Mouse (Mus musculus) v-Abl transformed pro-B cells (cell line): ENCODE data around the gene Mast1.

Experiments
- in situ Hi-C, 2 experiments: fragments of 400-800 bp; cut with MboI; formaldehyde crosslinking; loops; one replicate each; pipeline ENCODE4 v1.15.1; 2025; ENCODE audit not compliant: unreplicated experiment in 2 of 2

Mast1 gene

DNA sequence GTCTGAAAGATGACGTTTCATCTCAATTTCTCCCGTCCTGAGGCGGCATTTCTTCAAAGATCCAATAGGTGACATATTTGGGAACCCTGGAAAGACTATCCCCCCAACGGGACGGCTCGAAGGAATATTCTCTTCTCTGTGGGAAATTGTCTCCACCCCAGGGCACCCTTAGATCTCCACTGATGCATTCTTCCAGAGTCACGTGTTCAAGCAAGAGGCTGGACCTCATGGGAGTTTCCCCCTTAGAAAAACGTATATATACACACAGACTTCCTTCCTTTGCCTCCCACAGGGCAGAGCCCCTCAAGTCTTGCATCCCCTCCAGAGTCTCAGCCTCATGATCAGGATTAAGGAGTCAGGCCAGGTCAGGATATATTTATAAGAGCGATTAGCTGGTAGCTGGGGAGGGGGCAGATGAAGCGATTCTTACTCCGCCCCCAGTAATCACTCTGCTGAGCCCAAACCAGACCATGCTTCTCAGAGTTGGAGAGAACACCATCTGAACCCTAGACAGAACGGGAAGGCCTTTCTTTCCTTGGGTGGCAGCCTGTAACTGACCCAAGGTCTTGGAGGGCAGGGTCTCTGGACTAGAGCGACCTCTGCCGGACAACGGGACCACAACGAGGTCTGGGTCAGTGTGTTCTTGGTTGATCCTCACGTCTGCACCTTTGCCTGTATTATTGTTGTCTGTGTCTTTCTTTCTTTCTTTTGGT, 9.5 kb upstream of the Mast1 start, which contains the start of gene Rtbdn:
Rtbdn (plus strand) TSS at position 464 of the 713 bp plus-strand sequence.
- in situ Hi-C loops: loop anchor here in 1 of 2 experiments (25.0 kb wide), 1 partner anchor 584 kb away; no protein-coding TSS in a partner anchor

DNA sequence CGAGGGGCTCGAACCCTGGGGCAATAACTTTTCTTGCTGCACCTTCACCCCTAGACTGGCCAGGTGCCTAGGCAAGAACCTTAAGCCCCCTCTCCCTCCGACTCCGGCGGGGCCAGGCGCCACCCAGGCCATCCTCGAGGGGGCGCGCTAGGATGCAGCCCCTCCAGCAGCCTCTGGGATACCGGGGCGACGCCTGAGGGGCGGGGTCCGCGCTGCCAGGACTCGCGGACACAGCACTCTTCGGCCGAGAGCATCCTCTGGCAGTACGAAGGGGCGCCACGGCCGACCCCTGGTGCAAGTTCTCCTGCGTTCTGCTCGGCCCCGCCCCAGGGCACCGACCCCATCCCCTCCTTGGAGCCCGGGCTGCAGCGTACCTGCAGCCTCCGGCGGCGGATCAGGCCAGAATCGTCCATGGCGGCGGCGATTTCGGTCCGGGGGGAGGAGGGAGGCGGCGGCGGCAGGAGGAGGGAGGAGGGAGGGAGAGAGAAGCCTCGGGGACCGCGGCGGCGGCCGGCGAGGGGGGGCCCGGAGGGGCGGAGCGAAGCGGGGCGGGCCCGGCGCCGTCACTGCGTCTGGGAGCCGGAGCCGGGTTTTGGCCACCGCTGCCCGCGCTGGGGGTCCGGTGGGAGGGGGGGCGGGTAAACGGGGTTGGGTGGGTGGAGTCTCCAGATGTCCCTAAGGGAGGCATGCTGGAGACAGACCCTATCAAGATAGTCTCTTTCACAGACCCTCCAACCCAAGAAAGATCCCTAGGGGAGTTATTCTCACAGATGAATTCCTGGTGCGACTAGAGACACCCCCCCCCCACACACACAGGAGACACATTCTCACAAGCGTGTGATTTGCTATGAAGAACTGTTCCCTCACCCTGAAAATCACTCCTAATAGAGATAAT, 8.7 kb upstream of the Mast1 start:
- in situ Hi-C loops: loop anchor here in 1 of 2 experiments (25.0 kb wide), 1 partner anchor 584 kb away; no protein-coding TSS in a partner anchor

DNA sequence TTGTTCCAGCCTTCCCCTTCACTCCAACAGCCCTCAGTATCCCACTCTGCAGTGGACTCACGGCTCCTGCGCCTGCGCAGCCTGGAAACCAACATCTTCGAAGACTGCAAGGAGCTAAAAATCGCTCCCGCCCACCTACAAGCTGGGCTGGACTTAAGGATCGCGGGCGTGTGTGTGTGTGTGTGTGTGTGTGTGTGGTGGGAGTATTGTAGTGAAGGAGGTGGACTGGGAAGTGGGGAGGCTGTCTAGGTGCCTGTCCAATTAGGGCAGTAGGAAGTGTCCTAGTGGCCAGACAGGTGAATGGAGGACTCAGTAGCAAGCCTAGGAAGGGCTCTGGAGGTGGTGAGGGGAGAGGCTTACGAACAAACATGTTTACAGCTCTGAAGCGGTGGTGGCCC, 8.1 kb upstream of the Mast1 start:
- in situ Hi-C loops: loop anchor here in 1 of 2 experiments (25.0 kb wide), 1 partner anchor 583 kb away; no protein-coding TSS in a partner anchor

DNA sequence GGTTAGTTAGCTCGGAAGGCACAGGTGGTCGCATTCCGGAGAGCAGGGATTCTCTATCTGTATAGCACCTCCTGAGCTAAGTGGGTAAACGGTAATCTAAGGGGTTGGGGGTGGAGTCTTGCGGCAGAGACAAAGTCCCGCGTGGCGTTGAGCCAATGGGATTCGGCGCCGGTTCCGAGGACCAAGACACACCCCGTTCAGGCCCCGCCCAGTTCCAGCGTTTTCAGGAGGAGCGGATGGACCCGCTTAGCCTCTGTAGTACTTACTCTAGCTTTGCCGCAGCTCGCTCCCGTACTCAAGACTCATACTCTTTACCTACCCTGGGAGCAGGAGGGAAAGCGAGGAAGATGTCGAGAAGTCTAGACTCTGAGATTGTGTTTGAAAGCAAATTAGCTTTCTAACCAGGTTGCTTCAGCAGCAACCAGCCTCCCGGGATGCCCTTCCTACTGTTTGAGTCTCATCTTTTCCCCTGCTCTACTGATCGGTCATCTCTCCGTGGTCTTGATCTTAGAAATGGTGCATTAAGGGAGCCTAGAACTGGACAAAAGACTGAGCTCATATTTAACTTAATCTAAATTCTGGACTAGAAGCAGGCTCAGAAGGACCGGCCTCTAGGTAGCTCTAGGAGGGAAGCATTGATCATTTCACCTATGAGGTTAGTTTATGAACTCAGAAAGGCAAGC, 7.5 kb upstream of the Mast1 start:
- in situ Hi-C loops: loop anchor here in 1 of 2 experiments (25.0 kb wide), 1 partner anchor 582 kb away; no protein-coding TSS in a partner anchor

DNA sequence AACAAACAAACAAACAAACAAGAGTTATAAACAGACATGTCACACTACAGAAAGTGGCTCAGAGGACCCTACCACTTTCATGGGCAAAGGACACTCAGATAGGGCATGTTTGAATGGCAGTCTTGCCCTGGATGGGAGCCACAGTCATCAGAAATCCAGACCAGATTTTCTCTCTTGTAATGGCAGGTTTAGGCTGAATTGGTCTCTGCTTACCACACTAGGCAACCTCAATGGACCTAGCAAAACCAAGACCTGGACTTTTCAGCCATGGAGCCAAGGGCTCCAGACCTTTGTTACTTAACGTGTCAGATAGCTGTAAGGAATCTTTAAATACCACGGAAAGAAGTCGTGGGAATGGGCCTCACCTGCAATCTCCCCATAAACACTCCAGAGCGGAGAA, 6.5 kb upstream of the Mast1 start:
- in situ Hi-C loops: loop anchor here in 1 of 2 experiments (25.0 kb wide), 1 partner anchor 581 kb away; no protein-coding TSS in a partner anchor

DNA sequence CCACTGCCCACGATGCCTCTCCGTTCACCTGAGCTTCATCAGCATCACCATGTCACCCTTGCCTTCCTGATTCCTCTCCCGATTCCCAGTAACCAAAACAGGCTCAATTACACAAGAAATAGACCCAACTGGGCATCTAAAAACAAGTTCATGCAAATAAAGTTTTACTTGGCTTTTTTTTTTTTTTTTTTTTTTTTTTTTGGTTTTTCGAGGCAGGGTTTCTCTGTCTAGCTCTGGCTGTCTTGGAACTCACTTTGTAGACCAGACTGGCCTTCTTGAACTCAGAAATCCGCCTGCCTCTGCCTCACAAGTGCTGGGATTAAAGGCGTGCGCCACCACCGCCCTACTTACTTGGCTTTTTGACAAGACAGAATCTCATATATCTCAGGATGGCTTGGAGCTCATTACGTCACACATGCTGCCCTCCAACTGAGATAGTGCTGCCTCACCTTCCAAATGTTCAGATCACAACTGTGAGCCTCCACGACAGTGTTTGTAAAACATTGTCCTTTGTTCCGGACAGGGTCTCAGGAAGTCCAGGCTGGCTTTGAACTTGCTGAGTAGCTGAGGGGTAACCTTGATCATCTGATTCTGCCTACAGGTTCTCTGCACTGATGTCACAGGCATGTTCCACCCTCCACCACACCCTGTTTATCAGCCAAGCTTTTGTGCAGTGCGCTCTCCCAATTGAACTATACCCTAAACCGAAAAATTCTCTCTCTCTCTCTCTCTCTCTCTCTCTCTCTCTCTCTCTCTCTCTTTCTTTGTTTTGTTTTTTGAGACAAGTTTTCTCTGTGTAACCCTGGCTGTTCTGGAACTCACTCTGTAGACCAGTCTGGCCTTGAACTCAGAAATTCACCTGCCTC, 694 bp upstream of the Mast1 start:
- in situ Hi-C loops: loop anchor here in 1 of 2 experiments (25.0 kb wide), 1 partner anchor 576 kb away; no protein-coding TSS in a partner anchor

DNA sequence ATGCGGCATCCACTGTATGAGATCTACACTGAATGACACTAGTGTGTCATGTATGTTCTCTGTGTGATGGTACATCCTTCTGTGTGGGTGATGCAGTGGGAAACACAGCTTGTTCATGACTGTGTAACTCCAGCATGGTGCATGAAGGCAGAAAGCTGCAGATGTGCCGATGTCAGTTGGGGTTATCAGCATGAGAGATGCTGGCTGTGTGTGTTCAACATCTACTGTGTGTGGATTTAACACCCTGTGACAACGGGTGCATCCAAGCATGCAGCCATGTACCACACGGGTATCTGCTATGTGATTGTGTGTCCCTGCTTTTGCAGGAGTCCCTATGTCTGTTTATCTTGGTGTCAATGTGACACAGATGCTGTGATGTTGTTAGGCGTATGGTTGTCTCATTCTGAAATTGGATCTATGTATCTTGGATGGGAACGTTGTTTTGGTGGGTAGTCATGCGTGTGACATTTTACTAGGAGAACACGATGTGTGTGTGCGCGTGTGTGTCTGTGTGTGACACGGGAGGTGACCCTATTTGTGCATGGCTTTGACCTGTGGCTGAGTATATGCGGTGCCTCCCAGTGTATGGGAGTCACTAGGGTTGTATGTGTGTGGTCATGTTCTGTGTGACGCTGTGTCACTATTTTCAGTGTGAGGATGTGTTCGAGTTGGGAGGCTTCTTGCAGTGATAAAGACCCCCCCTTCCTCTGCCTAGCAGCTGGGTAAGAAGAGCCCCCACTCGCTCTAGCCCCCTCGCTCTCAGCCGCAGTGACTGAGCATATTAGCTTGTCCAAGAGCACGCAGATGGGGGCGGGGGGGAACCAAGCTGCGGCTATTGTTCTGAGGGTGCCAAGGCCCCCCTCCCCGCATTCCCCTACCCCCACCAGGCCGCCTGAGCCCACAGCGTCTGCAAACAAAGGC, 858 bp downstream of the Mast1 start:
- in situ Hi-C loops: loop anchor here in 1 of 2 experiments (25.0 kb wide), 1 partner anchor 574 kb away; no protein-coding TSS in a partner anchor

DNA sequence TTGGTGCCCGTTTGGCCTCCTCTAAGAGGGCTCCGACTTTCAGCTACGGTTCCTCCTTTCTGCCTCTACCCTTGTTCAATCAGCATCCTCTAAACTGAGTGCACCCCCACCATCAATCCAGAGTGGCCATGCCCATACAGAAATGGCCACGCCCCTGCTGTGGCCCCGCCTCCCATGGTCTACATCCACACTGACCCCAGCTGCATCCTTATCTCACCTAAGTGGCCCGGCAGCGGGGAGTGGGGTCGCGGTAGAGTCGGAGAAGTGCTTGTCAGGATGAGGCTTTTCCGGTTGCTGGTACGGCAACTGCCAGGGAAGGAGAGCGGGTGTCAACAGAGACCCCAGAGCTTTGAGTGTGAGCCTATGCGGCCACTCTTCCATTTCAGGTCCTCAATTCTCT, 1.7 kb downstream of the Mast1 start:
- in situ Hi-C loops: loop anchor here in 1 of 2 experiments (25.0 kb wide), 1 partner anchor 573 kb away; no protein-coding TSS in a partner anchor

DNA sequence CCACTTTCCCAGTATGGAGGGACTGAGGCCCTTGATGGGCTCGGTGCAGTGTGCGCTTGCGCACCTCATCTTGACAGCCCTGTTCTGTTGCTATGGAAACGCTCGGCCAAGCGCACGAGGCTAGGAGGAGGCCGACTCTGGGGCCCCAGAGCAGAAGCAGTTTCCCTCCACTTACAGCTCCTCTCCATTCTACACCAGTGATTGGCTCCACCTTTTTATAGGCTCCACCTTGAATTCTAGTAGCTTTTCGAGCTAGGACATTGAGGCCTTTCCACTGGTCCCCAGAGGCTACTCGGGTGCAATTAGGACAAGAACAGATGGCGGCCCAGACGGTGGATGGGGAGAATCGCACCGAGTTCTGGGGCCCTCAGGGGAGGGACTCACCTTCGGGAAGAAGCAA, 2.3 kb downstream of the Mast1 start:
- in situ Hi-C loops: loop anchor here in 1 of 2 experiments (25.0 kb wide), 1 partner anchor 573 kb away; no protein-coding TSS in a partner anchor

DNA sequence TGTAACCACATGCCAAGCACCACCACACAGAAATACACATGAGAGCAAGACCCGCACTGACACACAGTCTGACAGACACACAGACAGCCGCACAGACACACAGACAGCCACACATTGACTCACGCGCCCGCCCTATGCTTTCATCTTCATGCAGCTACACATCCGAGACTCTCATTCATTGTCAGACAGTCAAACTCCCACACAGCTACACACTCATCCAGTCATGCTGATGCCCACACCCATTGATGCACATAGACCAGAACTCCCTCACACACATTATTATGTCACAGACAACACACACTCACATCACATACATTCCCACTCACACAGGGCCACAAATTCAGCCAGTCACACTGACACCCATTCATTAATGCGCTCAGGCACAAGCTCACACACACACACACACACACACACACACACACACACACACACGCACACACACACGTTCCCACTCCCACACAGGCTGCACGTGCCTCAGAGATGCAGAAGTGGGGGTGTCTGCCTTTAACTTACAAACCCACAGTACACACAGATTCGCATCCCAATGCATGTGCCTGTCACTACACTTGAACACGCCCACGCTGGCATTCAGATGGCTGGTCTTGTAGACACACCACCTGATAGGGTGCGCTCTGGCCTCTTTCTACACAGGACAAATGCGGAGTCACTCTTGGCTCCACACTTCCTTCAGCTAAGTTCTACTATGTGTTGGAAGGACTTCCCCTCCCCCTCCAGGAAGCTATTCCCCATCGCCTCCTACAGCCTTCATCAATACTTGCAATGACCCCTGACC, 3.2 kb downstream of the Mast1 start:
- in situ Hi-C loops: loop anchor here in 1 of 2 experiments (25.0 kb wide), 1 partner anchor 572 kb away; no protein-coding TSS in a partner anchor

DNA sequence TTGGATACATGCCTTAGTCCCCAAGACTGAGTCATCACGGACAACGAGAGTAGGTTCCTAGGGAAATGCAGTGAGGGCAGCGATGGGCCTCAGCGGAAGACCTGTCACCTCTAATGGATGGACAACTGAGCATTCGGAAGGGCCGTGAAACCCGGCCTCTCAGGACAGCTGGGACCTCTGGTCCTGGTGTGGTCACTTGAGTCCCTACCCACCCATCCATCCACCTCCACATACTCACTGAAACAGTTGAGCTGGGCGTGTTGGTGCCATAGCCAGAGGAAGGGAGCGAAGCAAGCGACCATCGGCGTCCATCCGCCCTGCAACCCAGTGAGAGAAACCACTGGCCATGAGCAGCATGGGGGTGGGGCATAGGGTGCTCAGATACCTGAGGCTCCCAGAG, 6.6 kb downstream of the Mast1 start:
- in situ Hi-C loops: loop anchor here in 1 of 2 experiments (25.0 kb wide), 1 partner anchor 568 kb away; no protein-coding TSS in a partner anchor

DNA sequence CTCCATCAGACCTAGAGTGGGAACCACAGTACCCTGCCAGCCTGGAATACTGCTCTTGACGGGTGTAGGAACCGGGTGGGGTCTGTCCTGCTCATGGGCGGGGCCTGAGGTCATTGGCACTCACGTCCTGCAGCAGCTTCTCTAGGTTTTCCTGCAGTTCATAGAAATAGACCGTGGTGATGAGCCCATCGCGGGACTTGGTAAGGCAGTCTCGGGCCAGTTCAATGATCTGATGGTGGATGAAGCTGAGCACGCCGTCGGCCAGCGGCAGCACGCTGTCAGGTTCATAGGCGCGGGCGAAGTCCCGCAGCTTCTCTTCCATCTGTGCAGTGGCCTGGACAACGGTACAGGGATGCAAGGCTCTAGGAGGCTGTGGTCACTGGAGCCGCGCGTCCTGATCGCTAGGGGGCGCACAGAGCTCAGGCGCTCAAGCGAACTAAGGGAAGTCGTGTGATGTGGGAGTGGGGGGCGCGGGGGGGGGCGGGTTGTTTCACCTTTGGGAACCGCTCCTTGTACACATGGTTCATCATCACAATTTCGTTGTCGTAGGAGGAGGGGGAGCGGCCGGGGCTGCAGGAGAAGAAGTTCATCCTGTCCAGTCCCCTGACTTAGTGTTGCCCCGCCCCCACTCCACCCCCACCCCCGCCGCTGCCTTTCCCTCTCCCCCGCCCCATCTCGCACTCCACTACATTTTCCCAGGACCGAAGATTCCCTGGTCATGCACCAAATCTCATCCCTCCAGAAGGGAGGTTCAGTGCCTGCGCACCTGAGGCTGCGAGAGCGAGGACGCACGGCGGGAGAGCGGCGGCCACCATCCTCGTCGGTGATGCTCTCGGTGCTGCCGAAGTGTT, 8.5 kb downstream of the Mast1 start:
- in situ Hi-C loops: loop anchor here in 1 of 2 experiments (5.0 to 25.0 kb wide), 3 partner anchors 34 to 566 kb away; no protein-coding TSS in a partner anchor

DNA sequence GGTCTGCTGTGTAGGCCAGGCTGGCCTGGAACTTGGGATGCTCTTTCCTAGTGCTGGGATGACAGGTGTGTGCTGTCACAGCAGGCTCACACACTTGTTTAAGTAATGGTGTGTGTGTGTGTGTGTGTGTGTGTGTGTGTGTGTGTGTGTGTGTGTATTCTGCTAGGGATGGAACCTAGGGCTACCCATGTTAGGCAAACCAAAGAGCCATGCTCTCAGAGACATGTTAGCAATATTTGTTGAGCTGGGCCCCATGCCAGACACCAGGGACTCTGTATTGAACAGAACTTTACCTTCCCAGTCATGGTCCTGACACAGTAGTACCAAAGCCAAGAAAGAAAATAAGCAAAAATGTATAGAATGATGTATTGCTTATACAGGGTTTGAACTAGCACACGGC, 9.6 kb downstream of the Mast1 start:
- in situ Hi-C loops: loop anchor here in 1 of 2 experiments (5.0 to 25.0 kb wide), 3 partner anchors 35 to 565 kb away; no protein-coding TSS in a partner anchor

DNA sequence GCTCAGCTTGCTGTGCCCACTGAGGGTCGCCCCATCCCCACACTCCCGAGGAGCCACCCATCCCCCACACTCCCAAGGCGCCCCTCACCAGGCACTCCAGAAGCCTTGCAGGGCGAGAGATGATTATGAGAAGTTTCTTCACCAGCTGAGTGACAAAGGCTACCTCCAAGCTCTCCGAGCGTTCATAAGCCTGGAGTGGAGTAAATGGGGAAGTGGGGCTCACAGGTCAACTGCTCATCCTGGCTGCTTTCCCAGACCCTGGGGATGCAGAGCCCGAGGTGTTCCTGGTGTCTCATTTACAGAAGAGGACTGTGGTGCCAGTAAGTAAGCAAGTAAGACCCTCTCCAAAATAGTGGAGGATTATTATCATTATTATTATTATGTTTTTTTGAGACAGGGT, 11.6 kb downstream of the Mast1 start:
- in situ Hi-C loops: loop anchor here in 1 of 2 experiments (5.0 to 25.0 kb wide), 3 partner anchors 37 to 563 kb away; no protein-coding TSS in a partner anchor

DNA sequence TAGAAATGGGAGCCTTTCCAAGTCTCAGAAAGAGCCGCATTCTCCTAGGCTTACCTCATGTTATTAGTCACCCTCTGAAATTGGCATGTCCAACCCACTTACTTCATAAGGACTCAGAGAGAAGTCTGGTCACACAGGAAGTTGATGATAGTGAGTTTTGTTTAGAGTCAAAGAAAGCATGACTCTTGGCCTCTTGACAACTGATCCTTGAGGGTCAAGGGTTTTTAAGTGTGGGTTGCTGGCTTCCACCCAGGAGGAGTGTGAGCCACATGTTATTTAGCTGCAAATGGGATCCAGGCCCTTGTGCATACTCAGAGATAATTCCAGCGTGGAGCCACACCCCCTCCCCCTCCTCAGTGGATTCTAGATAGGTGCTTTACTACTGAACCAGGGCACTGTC, 15.6 kb downstream of the Mast1 start:
- in situ Hi-C loops: no loop called here

DNA sequence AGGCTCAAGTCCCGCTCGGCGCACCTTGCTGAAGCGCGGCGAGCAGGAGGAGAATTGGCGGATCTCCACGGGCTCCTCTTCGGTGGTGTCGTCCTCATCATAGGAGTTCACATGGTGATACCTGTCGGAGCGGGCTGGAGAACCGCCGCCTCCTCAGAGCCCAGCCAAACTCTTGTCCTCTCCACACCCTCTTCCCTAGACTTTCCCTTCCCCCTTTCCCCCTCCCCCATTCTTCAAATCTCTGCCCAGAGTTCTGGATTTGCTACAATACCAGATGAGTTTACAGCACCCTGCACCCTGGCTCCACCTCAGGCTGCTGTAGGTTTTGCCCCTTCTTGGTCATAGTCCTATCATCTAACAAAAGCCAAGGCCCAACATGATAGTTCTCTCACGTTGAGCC, 18.5 kb downstream of the Mast1 start:
- in situ Hi-C loops: no loop called here
